Mouse (Mus musculus) hindbrain, embryonic 11.5 days (tissue): ENCODE measurements at regions not wholly inside any gene's neighbourhood (a gene's known extent, or its start where the extent isn't known, plus 50 kb on each side); places are given as distances from the start of the nearest gene placed in this dataset.

Source experiments
- ATAC-seq: fragments of 200-750 bp; cut with Nextera tagmentation; 2 replicates; pipeline ENCODE4 v1.8.0; 2017; ENCODE audit warnings: mild to moderate bottlenecking, moderate TSS enrichment, moderate library complexity; ENCODE audit not compliant: low FRiP score
- DNase-seq: peaks from one replicate; pipeline ENCODE4 v3.0.0-alpha.2; 2015; ENCODE audit warnings: low spot score
- H3K27ac ChIP-seq: fragments of 300-500 bp; sonication (generic); 2 replicates; pipeline ENCODE4 v1.5.1; 2014; ENCODE audit warnings: mild to moderate bottlenecking, low read depth, low read length
- H3K27me3 ChIP-seq: fragments of 300-500 bp; sonication (generic); 2 replicates; pipeline ENCODE4 v1.6.1; 2014; ENCODE audit warnings: mild to moderate bottlenecking, low read length, moderate library complexity, mixed read lengths; ENCODE audit not compliant: control insufficient read depth, insufficient read depth
- H3K36me3 ChIP-seq: fragments of 300-500 bp; sonication (generic); 2 replicates; pipeline ENCODE4 v1.6.1; 2014; ENCODE audit warnings: mild to moderate bottlenecking, low read length, moderate library complexity, mixed read lengths; ENCODE audit not compliant: control insufficient read depth, insufficient read depth
- H3K4me1 ChIP-seq: fragments of 300-500 bp; sonication (generic); replicated peaks from 2 replicates; pipeline ENCODE4 v1.6.1; 2014; ENCODE audit warnings: low read length, mixed read lengths; ENCODE audit not compliant: control insufficient read depth, insufficient read depth
- H3K4me2 ChIP-seq: fragments of 300-500 bp; sonication (generic); replicated peaks from 2 replicates; pipeline ENCODE4 v1.6.1; 2014; ENCODE audit warnings: mild to moderate bottlenecking, low read depth, low read length
- H3K4me3 ChIP-seq: fragments of 300-500 bp; sonication (generic); 2 replicates; pipeline ENCODE4 v1.5.1; 2014; ENCODE audit warnings: low read depth, low read length
- H3K9ac ChIP-seq: fragments of 300-500 bp; sonication (generic); 2 replicates; pipeline ENCODE4 v1.6.1; 2014; ENCODE audit warnings: low read depth, low read length
- H3K9me3 ChIP-seq: fragments of 300-500 bp; sonication (generic); 2 replicates; pipeline ENCODE4 v1.6.1; 2016; ENCODE audit warnings: low read length; ENCODE audit not compliant: control insufficient read depth
- whole genome bisulfite sequencing: fragments of 180-500 bp; shearing (Covaris S2); extraction: QIAGEN DNeasy Blood & Tissue Kit; methylation state at CpG from one replicate; pipeline ENCODE4 v1.1.7; 2014; 5-methylcytosine and 5-hydroxymethylcytosine counted together

DNA sequence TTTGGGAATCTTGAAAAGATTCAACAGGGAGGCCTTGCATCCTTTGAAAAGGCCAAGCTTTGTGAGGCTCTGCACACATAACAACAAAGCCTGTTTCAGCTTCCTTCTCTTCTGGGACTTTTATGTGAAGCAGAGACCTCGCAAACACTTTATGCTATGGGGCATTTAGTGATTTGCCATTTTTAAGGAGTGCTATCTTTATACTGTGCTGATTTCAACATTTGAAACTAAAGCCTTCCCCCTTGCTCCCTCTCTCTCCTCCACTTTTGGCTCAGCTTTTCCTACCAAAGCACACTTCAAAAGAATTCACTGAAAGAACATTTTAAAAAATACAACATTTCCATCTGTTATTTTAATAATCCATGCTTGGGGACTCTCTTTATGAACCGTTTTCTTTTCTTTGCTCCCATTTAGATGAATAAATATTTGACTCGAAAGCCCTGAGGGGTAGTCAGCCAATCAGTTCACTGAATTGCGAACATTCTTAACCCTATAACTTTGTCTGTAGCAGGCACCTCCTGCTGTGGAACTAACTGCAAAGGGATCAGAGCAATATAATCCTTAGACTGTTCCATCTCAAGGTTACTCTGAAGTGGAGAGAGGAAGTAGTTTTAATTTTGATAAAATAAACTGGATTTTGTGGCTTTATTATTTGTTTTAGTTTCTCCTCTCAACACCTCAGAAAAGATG lies 74.2 kb upstream of the Gorab start:
- Histone ChIP-seq H3K9me3 (no peaks in the 10 kb centered on the region), H3K27ac (no peak overlapping the region), H3K4me2 (no peak overlapping the region), H3K27me3 (no peaks in the 10 kb centered on the region), H3K36me3 (no peaks in the 10 kb centered on the region), H3K9ac (no peak overlapping the region), H3K4me1 (no peaks in the 10 kb centered on the region), H3K4me3 (no peak overlapping the region)
- 45% methylated on average over 4 of the region's 4 CpGs for WGBS
- no peak for DNase-seq
- ATAC-seq, result peak; percentile 40; the same call in 1 of the 2 replicates

DNA sequence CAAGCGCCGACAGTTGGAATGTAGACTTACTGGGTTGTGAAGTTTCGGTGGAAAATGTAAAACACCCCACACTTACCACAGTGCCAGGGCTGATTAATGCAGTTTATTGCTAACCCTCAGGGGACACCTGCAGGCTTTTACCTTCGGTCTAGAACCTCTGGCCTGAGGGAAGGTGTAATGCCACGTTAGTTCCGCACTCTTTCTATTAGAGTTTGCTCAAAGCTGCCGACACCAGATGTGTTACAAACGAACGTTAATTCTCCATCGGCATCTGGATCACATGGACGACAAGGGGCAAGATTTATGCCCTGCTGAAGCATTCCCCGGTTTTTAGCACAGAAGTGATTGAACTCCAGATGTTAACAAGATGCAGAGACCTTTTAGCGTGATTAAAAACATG lies 57.7 kb upstream of the Gorab start:
- Histone ChIP-seq H3K9ac (no peak overlapping the region), H3K4me2 (no peak overlapping the region), H3K36me3 (no peaks in the 10 kb centered on the region), H3K4me1 (no peaks in the 10 kb centered on the region), H3K27me3 (no peaks in the 10 kb centered on the region), H3K27ac (no peak overlapping the region), H3K4me3 (no peak overlapping the region), H3K9me3 (no peaks in the 10 kb centered on the region)
- ATAC-seq (no peak), DNase-seq (no peak)
- WGBS, result 86% methylated on average over 13 of the region's 13 CpGs

DNA sequence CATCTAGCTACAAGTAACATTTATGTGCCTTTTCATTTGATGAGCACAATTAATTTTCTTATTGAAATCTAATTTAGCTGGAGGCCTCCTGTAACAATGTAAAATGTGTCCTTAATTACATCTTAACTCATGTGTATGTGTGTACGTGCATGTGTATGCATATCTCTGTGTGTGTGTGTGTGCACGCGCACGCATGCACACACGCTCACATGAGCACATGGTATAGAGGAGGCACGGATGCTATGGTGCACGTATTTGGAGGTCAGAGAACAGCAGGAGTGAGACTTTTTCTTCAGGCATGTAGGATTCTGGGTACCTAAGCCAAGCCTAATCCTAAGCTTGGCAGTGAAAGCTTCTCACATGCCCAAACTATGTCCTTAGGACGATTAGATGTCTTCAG lies 52.9 kb upstream of the Gorab start:
- H3K4me1 ChIP-seq, result no peaks in the 10 kb centered on the region
- H3K27ac ChIP-seq, result no peak overlapping the region
- no peaks in the 10 kb centered on the region for H3K36me3 ChIP-seq
- ATAC-seq, result no peak
- no peaks in the 10 kb centered on the region for H3K9me3 ChIP-seq
- H3K4me3 ChIP-seq, result no peak overlapping the region
- H3K4me2 ChIP-seq, result no peak overlapping the region
- H3K27me3 ChIP-seq, result no peaks in the 10 kb centered on the region
- no peak for DNase-seq
- WGBS, result 89% methylated on average over 8 of the region's 8 CpGs
- no peak overlapping the region for H3K9ac ChIP-seq
